23 mouse cellular contexts compared by ENCODE assay signal in the genomic region with DNA sequence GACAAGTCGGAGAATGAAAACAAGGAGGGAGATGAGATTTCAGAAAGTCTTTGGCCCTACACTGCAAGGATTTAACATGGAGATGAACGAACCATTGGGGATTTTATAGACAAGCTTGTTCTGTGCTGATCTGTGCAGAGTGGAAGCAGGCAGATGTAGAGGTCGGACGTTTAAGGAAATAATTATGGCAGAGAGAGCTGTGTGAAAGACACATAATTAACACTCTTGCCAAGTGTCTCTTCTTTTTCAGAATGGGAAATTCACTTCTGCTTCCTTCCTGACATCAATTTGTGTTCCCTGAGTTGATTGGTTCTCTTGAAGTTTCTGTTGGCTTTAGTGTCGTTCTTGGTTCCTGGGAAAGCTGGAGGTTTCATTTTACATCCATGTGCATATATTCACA.
A peak's percentile ranks its signal among the peaks of the same experiment; 100 is the strongest.
DNase-seq lines count a peak whose midpoint lies in the region; ATAC-seq and TF ChIP-seq lines count a peak whose summit lies in the region.
"Had no signal": no experiment of that assay in that cellular context is flagged by ENCODE, and none has a peak within 500 bp of the region (broad histone marks: within the 10 kb centered on the region; RNA-seq: fewer than 3 reads in every experiment).

No protein-coding gene starts in this region.

- H3K36me3 ChIP-seq in forebrain, embryonic 14.5 days (ENCODE audit: control insufficient read depth, insufficient read depth, low read length) = no peaks in the 10 kb centered on the region
- H3K36me3 ChIP-seq in forebrain, embryonic 11.5 days (ENCODE audit: control insufficient read depth, insufficient read depth, low read length) = no peaks in the 10 kb centered on the region
- H3K36me3 ChIP-seq in forebrain, embryonic 16.5 days (ENCODE audit: control insufficient read depth, insufficient read depth) = no peaks in the 10 kb centered on the region
- no peaks in the 10 kb centered on the region for H3K36me3 ChIP-seq in forebrain, embryonic 13.5 days (ENCODE audit: poor library complexity, severe bottlenecking)
- H3K36me3 ChIP-seq: embryonic facial prominence, embryonic 10.5 days; embryonic facial prominence, embryonic 12.5 days; G1E had no signal

- TF ChIP-seq POLR2A in olfactory bulb, adult 2 months (IDR thresholded peaks at IDR 0.05; ENCODE audit: insufficient read depth, low read depth, low read length) = no peak

- no peak for TF ChIP-seq CTCF in olfactory bulb, adult 2 months (IDR thresholded peaks at IDR 0.05; ENCODE audit: insufficient read depth, low read depth, low read length)

- 71% methylated on average over 5 of the region's 5 CpGs for WGBS in forebrain, embryonic 14.5 days
- WGBS in forebrain, embryonic 11.5 days = 80% methylated on average over 5 of the region's 5 CpGs
- WGBS in forebrain, embryonic 16.5 days = 53% methylated on average over 5 of the region's 5 CpGs
- 67% methylated on average over 5 of the region's 5 CpGs for WGBS in forebrain, embryonic 13.5 days
- WGBS in olfactory bulb, adult 2 months = 43% methylated on average over 5 of the region's 5 CpGs

- no peaks in the 10 kb centered on the region for H3K4me1 ChIP-seq in forebrain, embryonic 14.5 days (ENCODE audit: control insufficient read depth, insufficient read depth, low read length)
- H3K4me1 ChIP-seq in forebrain, embryonic 11.5 days (replicated peaks; ENCODE audit: control insufficient read depth, insufficient read depth, low read length) = no peaks in the 10 kb centered on the region
- peaks cover 4% of the 10 kb centered on the region; the same call in 1 of the 2 replicates for H3K4me1 ChIP-seq in forebrain, embryonic 16.5 days (replicated peaks; ENCODE audit: control insufficient read depth, insufficient read depth, low read length)
- H3K4me1 ChIP-seq in forebrain, embryonic 13.5 days = no peaks in the 10 kb centered on the region
- H3K4me1 ChIP-seq in olfactory bulb, adult 2 months (ENCODE audit: control insufficient read depth, insufficient read depth, low read length) = no peaks in the 10 kb centered on the region
- H3K4me1 ChIP-seq: embryonic facial prominence, embryonic 10.5 days; embryonic facial prominence, embryonic 12.5 days had no signal

- H3K9me3 ChIP-seq in forebrain, embryonic 14.5 days (replicated peaks; ENCODE audit: control insufficient read depth, low read length) = no peaks in the 10 kb centered on the region
- H3K9me3 ChIP-seq in forebrain, embryonic 11.5 days (ENCODE audit: control insufficient read depth, low read length) = no peaks in the 10 kb centered on the region
- no peaks in the 10 kb centered on the region for H3K9me3 ChIP-seq in forebrain, embryonic 16.5 days (ENCODE audit: control insufficient read depth, low read length)
- H3K9me3 ChIP-seq in forebrain, embryonic 13.5 days (replicated peaks) = no peaks in the 10 kb centered on the region
- H3K9me3 ChIP-seq: embryonic facial prominence, embryonic 10.5 days; embryonic facial prominence, embryonic 12.5 days had no signal

- DNase-seq in forebrain, embryonic 14.5 days (ENCODE audit: low spot score) = peak; percentile 54
- DNase-seq in forebrain, embryonic 11.5 days (ENCODE audit: low spot score) = no peak
- peak; percentile 35 for DNase-seq in brain, adult 2 months (ENCODE audit: low read depth, low spot score)
- DNase-seq in left cerebral cortex, adult 9 months (ENCODE audit: low spot score in 2 of 2) = no peak
- DNase-seq: adrenal gland, adult 8-10 months; adrenal gland, postnatal 14 days; adrenal gland, postnatal 36 days; B cell, adult 2 months; cerebellum, adult 11-12 months; cerebellum, adult 2 months; cerebellum, adult 9-10 months; cerebellum, postnatal 10 days; cerebellum, postnatal 25 days had no signal

- no peak for ATAC-seq in forebrain, embryonic 14.5 days
- ATAC-seq in forebrain, embryonic 11.5 days (replicated peaks; ENCODE audit: low FRiP score) = no peak
- ATAC-seq in forebrain, embryonic 16.5 days = no peak
- ATAC-seq in forebrain, embryonic 13.5 days = no peak
- ATAC-seq: activated CD4-positive, CD25-positive, alpha-beta regulatory T cell, adult 4 months; CD4-positive, CD25-positive, alpha-beta regulatory T cell, adult 4 months; Patski had no signal

- H3K27me3 ChIP-seq in forebrain, embryonic 14.5 days (replicated peaks; ENCODE audit: control insufficient read depth, insufficient read depth, low read length) = no peaks in the 10 kb centered on the region
- H3K27me3 ChIP-seq in forebrain, embryonic 11.5 days (ENCODE audit: control insufficient read depth, insufficient read depth, low read length) = no peaks in the 10 kb centered on the region
- H3K27me3 ChIP-seq in forebrain, embryonic 16.5 days (replicated peaks; ENCODE audit: control insufficient read depth, insufficient read depth, low read length) = no peaks in the 10 kb centered on the region
- no peaks in the 10 kb centered on the region for H3K27me3 ChIP-seq in forebrain, embryonic 13.5 days
- H3K27me3 ChIP-seq: CH12.LX; embryonic facial prominence, embryonic 12.5 days; Patski had no signal

- H3K4me2 ChIP-seq in forebrain, embryonic 14.5 days (ENCODE audit: low read length) = no peak overlapping the region
- no peak overlapping the region for H3K4me2 ChIP-seq in forebrain, embryonic 11.5 days (ENCODE audit: low read depth, low read length, severe bottlenecking)
- H3K4me2 ChIP-seq in forebrain, embryonic 16.5 days (ENCODE audit: low read length) = no peak overlapping the region
- H3K4me2 ChIP-seq in forebrain, embryonic 13.5 days = no peak overlapping the region
- H3K4me2 ChIP-seq: embryonic facial prominence, embryonic 12.5 days had no signal

- H3K9ac ChIP-seq in forebrain, embryonic 14.5 days (ENCODE audit: low read length) = no peak overlapping the region
- H3K9ac ChIP-seq in forebrain, embryonic 11.5 days (ENCODE audit: low read length) = no peak overlapping the region
- no peak overlapping the region for H3K9ac ChIP-seq in forebrain, embryonic 16.5 days (replicated peaks; ENCODE audit: low read depth, low read length)
- H3K9ac ChIP-seq in forebrain, embryonic 13.5 days = no peak overlapping the region
- H3K9ac ChIP-seq: embryonic facial prominence, embryonic 12.5 days had no signal

- no peak overlapping the region for H3K4me3 ChIP-seq in forebrain, embryonic 14.5 days (ENCODE audit: low read depth, low read length)
- H3K4me3 ChIP-seq in forebrain, embryonic 11.5 days (ENCODE audit: low read depth, low read length) = no peak overlapping the region
- H3K4me3 ChIP-seq in forebrain, embryonic 16.5 days (replicated peaks; ENCODE audit: low read length) = no peak overlapping the region
- no peak overlapping the region for H3K4me3 ChIP-seq in forebrain, embryonic 13.5 days
- H3K4me3 ChIP-seq in olfactory bulb, adult 2 months (ENCODE audit: insufficient read depth, low read depth, low read length) = no peak overlapping the region
- H3K4me3 ChIP-seq: embryonic facial prominence, embryonic 10.5 days; embryonic facial prominence, embryonic 12.5 days had no signal

- H3K27ac ChIP-seq in forebrain, embryonic 14.5 days (ENCODE audit: low read depth, low read length) = no peak overlapping the region
- no peak overlapping the region for H3K27ac ChIP-seq in forebrain, embryonic 11.5 days (ENCODE audit: low read depth, low read length)
- H3K27ac ChIP-seq in forebrain, embryonic 16.5 days (ENCODE audit: low read length) = 0 out of 2 replicates have a peak overlapping the region, but pooled peaks have one; percentile 33
- H3K27ac ChIP-seq in forebrain, embryonic 13.5 days = no peak overlapping the region
- H3K27ac ChIP-seq in olfactory bulb, adult 2 months (ENCODE audit: insufficient read depth, low read depth, low read length) = peak overlapping the region; percentile 66; the same call in 1 of the 2 replicates
- H3K27ac ChIP-seq: embryonic facial prominence, embryonic 10.5 days; embryonic facial prominence, embryonic 12.5 days had no signal

Comparison
In these comparisons a context has a peak if more than half of its experiments do, and no peak if none do; other contexts are left out.
1. DNase-seq: peak in forebrain, embryonic 14.5 days (single experiment) and brain, adult 2 months (single experiment); none in forebrain, embryonic 11.5 days (single experiment) and left cerebral cortex, adult 9 months (0 of 2).
2. H3K27ac ChIP-seq: peak in forebrain, embryonic 16.5 days (single experiment) and olfactory bulb, adult 2 months (single experiment); none in forebrain, embryonic 14.5 days (single experiment), forebrain, embryonic 11.5 days (single experiment) and forebrain, embryonic 13.5 days (single experiment).